Mouse (Mus musculus) right cerebral cortex, adult 2 months (tissue): ENCODE data around the gene Wsb1.
"Not testable (repeated sequence)": the region's sequence is repeated elsewhere in the genome, so short reads cannot be mapped to it uniquely, and the experiment has no call there.

Experiments used
- DNase-seq, 2 experiments: peaks; one replicate each; pipeline ENCODE4 v3.0.0; 2021 to 2022; ENCODE audit warnings: low spot score in 2 of 2

Gene Wsb1

GRCm38 (mm10) chr11:79254391-79255098 lies at the start of gene Wsb1:
TSS of gene Wsb1 (minus strand) at chr11:79254671.
- peak; percentile 93 to 95 for DNase-seq

- DNase-seq = not testable (repeated sequence)
Observed at GRCm38 (mm10) chr11:79304245-79304644, 49.8 kb upstream of the Wsb1 start.

- DNase-seq = no peak
Observed at GRCm38 (mm10) chr11:79303109-79303508, 48.6 kb upstream of the Wsb1 start.

GRCm38 (mm10) chr11:79299719-79300431 lies 45.4 kb upstream of the Wsb1 start:
- DNase-seq = no peak

- no peak for DNase-seq
Observed at GRCm38 (mm10) chr11:79296856-79297491, 42.5 kb upstream of the Wsb1 start, which contains the start of gene Gm9964. TSS of gene Gm9964 (minus strand) at chr11:79296906.

- DNase-seq = peak; percentile 39 to 64
Observed at GRCm38 (mm10) chr11:79296167-79296566, 41.7 kb upstream of the Wsb1 start.

- DNase-seq = no peak
Observed at GRCm38 (mm10) chr11:79293971-79294370, 39.5 kb upstream of the Wsb1 start.

GRCm38 (mm10) chr11:79293025-79293424 lies 38.6 kb upstream of the Wsb1 start:
- no peak for DNase-seq

GRCm38 (mm10) chr11:79292130-79292529 lies 37.7 kb upstream of the Wsb1 start:
- DNase-seq = no peak

GRCm38 (mm10) chr11:79291651-79292050 lies 37.2 kb upstream of the Wsb1 start:
- DNase-seq = no peak

GRCm38 (mm10) chr11:79290473-79290872 lies 36.0 kb upstream of the Wsb1 start:
- DNase-seq = peak in 1 of 2 experiments; percentile 16

GRCm38 (mm10) chr11:79288913-79289640 lies 34.6 kb upstream of the Wsb1 start:
- DNase-seq = no peak

GRCm38 (mm10) chr11:79288278-79288843 lies 33.9 kb upstream of the Wsb1 start:
- no peak for DNase-seq

- DNase-seq = no peak
Observed at GRCm38 (mm10) chr11:79287447-79287846, 33.0 kb upstream of the Wsb1 start.

- DNase-seq = no peak
Observed at GRCm38 (mm10) chr11:79286305-79286799, 31.9 kb upstream of the Wsb1 start.

GRCm38 (mm10) chr11:79283350-79284030 lies 29.0 kb upstream of the Wsb1 start:
- no peak for DNase-seq

GRCm38 (mm10) chr11:79281396-79281795 lies 26.9 kb upstream of the Wsb1 start:
- no peak for DNase-seq

- DNase-seq = no peak
Observed at GRCm38 (mm10) chr11:79279732-79280405, 25.4 kb upstream of the Wsb1 start.

GRCm38 (mm10) chr11:79273757-79274156 lies 19.3 kb upstream of the Wsb1 start:
- DNase-seq = no peak

- no peak for DNase-seq
Observed at GRCm38 (mm10) chr11:79273039-79273438, 18.6 kb upstream of the Wsb1 start.
